Mouse (Mus musculus) liver, embryonic 12.5 days (tissue): ENCODE results near the gene Hoxa3. TPM values are rescaled to one million over a fixed set of nuclear protein-coding genes. Genes with fewer than 3 reads are reported as not detected.

Source experiments
- ATAC-seq: fragments of 200-750 bp; cut with Nextera tagmentation; 2 replicates; pipeline ENCODE4 v1.8.0; 2017; ENCODE audit warnings: moderate number of reproducible peaks, mild to moderate bottlenecking, moderate library complexity
- H3K27ac ChIP-seq: fragments of 300-500 bp; sonication (generic); 2 replicates; pipeline ENCODE4 v1.5.1; 2016; ENCODE audit warnings: mild to moderate bottlenecking
- H3K27me3 ChIP-seq: fragments of 300-500 bp; sonication (generic); replicated peaks from 2 replicates; pipeline ENCODE4 v1.6.1; 2016; ENCODE audit warnings: mild to moderate bottlenecking, moderate library complexity
- H3K36me3 ChIP-seq: fragments of 300-500 bp; sonication (generic); 2 replicates; pipeline ENCODE4 v1.6.1; 2016; ENCODE audit warnings: mild to moderate bottlenecking, moderate library complexity
- H3K4me1 ChIP-seq: fragments of 300-500 bp; sonication (generic); 2 replicates; pipeline ENCODE4 v1.6.1; 2016
- H3K4me2 ChIP-seq: fragments of 300-500 bp; sonication (generic); 2 replicates; pipeline ENCODE4 v1.6.1; 2016; ENCODE audit warnings: mild to moderate bottlenecking, moderate library complexity
- H3K4me3 ChIP-seq: fragments of 300-500 bp; sonication (generic); 2 replicates; pipeline ENCODE4 v1.5.1; 2016; ENCODE audit warnings: mild to moderate bottlenecking, moderate library complexity
- H3K9ac ChIP-seq: fragments of 300-500 bp; sonication (generic); 2 replicates; pipeline ENCODE4 v1.6.1; 2016; ENCODE audit warnings: mild to moderate bottlenecking, moderate library complexity
- H3K9me3 ChIP-seq: fragments of 300-500 bp; sonication (generic); replicated peaks from 2 replicates; pipeline ENCODE4 v1.6.1; 2016; ENCODE audit warnings: mild to moderate bottlenecking, moderate library complexity
- WGBS: fragments of 180-500 bp; shearing (Covaris S2); methylation state at CpG from one replicate; pipeline ENCODE4 v1.1.7; 2016; ENCODE audit not compliant: insufficient replicate concordance; 5-methylcytosine and 5-hydroxymethylcytosine counted together
- polyA plus RNA-seq: library from polyadenylated mRNA; unstranded; fragments of >200 nt; fragmentation: Nextera tagmentation; extraction: Ambion mirVana; gene quantifications from 2 replicates; pipeline ENCODE4 v1.2.1, GENCODE M21; 2016

The Hoxa3 gene
- polyA plus RNA-seq, 1 experiment from 2014 or later, result 0.97 TPM

DNA sequence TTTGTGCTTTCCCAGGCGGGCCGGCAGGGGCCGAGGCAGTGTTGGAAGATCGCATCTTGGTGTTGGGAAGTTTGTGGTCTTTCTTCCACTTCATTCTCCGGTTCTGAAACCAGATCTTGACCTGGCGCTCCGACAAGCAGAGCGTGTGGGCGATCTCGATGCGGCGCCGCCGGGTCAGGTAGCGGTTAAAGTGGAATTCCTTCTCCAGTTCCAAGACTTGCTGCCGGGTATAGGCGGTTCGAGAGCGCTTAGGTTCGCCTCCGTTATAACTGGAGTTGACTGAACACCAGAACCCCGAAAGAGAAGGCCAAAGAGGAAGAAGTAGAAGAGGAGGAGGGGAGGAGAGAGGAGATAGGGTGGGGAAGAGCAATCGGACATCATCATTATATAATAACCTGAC, 22.7 kb downstream of the Hoxa3 start:
- peak overlapping the region; percentile 54 for H3K4me3 ChIP-seq
- no peak overlapping the region; the same call in 1 of the 2 replicates for H3K9ac ChIP-seq
- H3K36me3 ChIP-seq, result no peaks in the 10 kb centered on the region
- peaks cover 99% of the 10 kb centered on the region for H3K27me3 ChIP-seq
- peak overlapping the region; percentile 63 for H3K4me2 ChIP-seq
- peaks cover 13% of the 10 kb centered on the region for H3K4me1 ChIP-seq
- no peak for ATAC-seq
- no peaks in the 10 kb centered on the region for H3K9me3 ChIP-seq
- 0 out of 2 replicates have a peak overlapping the region, but pooled peaks have one; percentile 6 for H3K27ac ChIP-seq
- WGBS, result 2% methylated on average over 23 of the region's 23 CpGs

DNA sequence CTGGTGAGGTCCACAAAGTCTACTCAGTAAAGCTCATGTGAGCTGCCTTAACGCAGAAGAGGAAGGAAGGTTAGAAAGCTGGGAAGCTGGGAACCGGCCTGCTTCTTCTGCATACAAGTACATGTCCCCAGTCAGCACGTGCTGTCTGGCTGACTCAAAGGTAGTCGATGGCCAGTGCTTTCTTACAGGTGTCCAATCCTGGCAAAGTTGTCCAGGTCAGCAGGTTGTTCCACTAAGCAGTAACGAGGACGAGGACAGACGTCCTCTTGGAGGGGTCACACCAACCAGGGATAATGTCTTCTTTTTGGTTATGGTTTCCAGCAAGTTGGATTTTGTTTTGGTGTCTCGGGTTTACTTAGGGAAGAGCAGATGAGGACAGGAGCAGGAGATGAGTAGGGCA, 23.2 kb downstream of the Hoxa3 start:
- Histone ChIP-seq H3K4me1 (peaks cover 13% of the 10 kb centered on the region), H3K9me3 (no peaks in the 10 kb centered on the region), H3K9ac (no peak overlapping the region), H3K4me3 (0 out of 2 replicates have a peak overlapping the region, but pooled peaks have one; percentile 54), H3K36me3 (no peaks in the 10 kb centered on the region), H3K27ac (no peak overlapping the region), H3K4me2 (peak overlapping the region; percentile 63; the same call in 1 of the 2 replicates), H3K27me3 (peaks cover 99% of the 10 kb centered on the region)
- 11% methylated on average over 8 of the region's 8 CpGs for WGBS
- no peak for ATAC-seq

DNA sequence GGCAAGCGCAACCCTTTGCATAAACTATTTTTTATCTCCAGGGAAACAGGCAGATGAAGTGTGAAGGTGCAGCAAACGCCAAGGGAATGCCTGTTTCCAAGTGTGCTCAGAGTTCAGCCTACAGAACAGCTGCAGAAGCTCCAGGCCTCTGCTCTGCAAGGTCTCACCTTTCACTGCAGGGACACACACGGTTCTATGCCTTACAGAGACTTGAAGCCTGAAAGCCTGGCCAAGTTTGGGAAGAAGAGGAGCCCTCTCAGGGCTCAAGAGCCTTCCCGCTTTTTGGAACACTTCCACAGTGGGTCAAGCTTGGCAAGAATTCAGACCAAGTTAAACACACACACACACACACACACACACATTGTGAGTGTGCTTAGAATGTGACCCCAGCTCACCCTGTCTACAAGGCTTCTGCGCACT, 24.0 kb downstream of the Hoxa3 start:
- H3K4me3 ChIP-seq, result no peak overlapping the region
- no peak overlapping the region for H3K9ac ChIP-seq
- ATAC-seq, result no peak
- no peaks in the 10 kb centered on the region for H3K9me3 ChIP-seq
- peaks cover 16% of the 10 kb centered on the region for H3K4me1 ChIP-seq
- H3K27me3 ChIP-seq, result peaks cover 99% of the 10 kb centered on the region
- 17% methylated on average over 5 of the region's 5 CpGs for WGBS
- no peak overlapping the region for H3K27ac ChIP-seq
- no peak overlapping the region for H3K4me2 ChIP-seq
- H3K36me3 ChIP-seq, result no peaks in the 10 kb centered on the region

DNA sequence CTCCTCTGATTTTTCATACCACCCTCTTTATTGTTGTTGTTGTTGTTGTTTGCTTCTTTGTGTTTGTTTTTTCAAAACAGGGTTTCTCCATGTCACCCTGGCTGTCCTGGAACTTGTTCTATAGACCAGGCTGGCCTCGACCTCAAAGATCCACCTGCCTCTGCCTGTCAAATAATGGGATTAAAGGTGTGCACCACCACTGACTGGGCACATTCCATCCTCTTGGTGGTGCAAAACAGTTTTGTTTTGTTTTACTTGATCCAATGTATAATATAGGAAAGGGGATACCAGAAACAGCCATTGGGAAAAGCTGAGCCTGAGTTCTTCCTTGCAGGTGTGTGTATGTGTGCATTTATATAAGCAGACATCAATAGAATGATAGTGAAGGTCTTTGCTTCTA, 26.6 kb downstream of the Hoxa3 start:
- Histone ChIP-seq H3K4me3 (no peak overlapping the region), H3K4me1 (peaks cover 15% of the 10 kb centered on the region; the same call in 1 of the 2 replicates), H3K27ac (no peak overlapping the region), H3K36me3 (no peaks in the 10 kb centered on the region), H3K9ac (no peak overlapping the region), H3K27me3 (peaks cover 100% of the 10 kb centered on the region), H3K9me3 (no peaks in the 10 kb centered on the region), H3K4me2 (no peak overlapping the region)
- ATAC-seq, result no peak
- 27% methylated on average over 1 of the region's 1 CpGs for WGBS

DNA sequence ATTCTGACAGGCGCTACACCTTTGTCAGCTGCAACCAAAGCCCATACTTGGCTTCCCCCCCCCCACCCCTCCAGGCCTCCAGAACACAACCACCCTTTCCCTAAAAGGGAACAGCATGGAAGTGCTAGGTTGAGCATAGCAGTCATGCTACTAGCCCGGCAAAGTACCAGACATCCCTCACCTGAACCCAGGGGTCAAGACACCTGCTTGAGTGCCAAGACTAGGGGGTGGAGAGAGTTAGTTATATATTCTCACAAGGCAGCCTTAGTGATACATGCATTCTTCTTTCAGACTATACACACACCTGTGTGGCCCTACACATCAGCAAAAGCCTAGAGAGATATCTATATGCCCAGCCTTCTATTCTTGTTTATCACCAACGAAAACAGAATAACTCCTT, 27.3 kb downstream of the Hoxa3 start:
- Histone ChIP-seq H3K4me1 (peaks cover 13% of the 10 kb centered on the region; the same call in 1 of the 2 replicates), H3K9ac (no peak overlapping the region), H3K4me3 (no peak overlapping the region), H3K36me3 (no peaks in the 10 kb centered on the region), H3K27ac (no peak overlapping the region), H3K9me3 (no peaks in the 10 kb centered on the region), H3K4me2 (no peak overlapping the region), H3K27me3 (peaks cover 100% of the 10 kb centered on the region)
- 15% methylated on average over 3 of the region's 3 CpGs for WGBS
- ATAC-seq, result no peak

DNA sequence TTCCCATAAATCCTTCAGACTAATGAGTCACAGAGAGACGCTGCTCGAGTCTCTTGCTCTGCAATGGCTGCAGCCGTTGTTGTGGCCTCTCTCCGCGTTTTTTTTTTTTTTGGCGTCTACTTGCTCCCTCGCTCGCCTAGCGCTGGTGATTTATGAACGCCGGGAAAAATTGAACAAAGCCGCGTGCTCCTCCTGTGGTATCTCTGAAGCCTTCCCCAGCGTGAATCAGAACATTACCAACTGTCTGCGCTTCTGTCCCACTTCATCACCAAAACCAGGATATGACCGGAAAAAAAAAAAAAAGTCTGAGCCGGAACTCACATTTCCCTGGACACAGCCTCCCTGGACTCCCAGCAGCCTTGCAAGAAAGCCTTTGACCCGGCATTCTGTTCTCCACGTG, 27.9 kb downstream of the Hoxa3 start:
- H3K4me1 ChIP-seq, result peaks cover 13% of the 10 kb centered on the region; the same call in 1 of the 2 replicates
- H3K9me3 ChIP-seq, result no peaks in the 10 kb centered on the region
- no peak overlapping the region for H3K4me2 ChIP-seq
- no peak overlapping the region for H3K4me3 ChIP-seq
- no peak overlapping the region for H3K27ac ChIP-seq
- ATAC-seq, result no peak
- 3% methylated on average over 19 of the region's 19 CpGs for WGBS
- peaks cover 100% of the 10 kb centered on the region for H3K27me3 ChIP-seq
- H3K9ac ChIP-seq, result no peak overlapping the region
- H3K36me3 ChIP-seq, result no peaks in the 10 kb centered on the region

DNA sequence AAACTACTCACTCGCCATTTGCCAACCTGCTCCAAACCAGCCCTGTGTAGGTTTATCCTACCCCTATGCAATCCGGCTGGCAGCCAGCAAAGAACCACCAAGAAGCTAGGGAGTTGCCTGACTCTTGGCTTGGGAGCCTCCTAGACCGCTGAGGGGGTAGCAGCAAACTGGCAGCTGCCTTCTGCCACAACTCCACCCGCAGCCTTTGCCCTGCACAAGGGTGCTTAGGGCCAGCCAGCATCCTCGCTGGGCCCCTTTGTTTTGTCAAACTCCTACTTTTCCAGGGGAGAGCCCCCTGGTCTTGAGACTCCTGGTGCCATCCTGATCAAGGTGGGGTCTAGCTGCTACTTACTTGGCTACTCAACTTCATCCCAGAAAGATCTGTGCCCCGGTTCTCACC, 28.5 kb downstream of the Hoxa3 start:
- H3K4me2 ChIP-seq, result no peak overlapping the region

DNA sequence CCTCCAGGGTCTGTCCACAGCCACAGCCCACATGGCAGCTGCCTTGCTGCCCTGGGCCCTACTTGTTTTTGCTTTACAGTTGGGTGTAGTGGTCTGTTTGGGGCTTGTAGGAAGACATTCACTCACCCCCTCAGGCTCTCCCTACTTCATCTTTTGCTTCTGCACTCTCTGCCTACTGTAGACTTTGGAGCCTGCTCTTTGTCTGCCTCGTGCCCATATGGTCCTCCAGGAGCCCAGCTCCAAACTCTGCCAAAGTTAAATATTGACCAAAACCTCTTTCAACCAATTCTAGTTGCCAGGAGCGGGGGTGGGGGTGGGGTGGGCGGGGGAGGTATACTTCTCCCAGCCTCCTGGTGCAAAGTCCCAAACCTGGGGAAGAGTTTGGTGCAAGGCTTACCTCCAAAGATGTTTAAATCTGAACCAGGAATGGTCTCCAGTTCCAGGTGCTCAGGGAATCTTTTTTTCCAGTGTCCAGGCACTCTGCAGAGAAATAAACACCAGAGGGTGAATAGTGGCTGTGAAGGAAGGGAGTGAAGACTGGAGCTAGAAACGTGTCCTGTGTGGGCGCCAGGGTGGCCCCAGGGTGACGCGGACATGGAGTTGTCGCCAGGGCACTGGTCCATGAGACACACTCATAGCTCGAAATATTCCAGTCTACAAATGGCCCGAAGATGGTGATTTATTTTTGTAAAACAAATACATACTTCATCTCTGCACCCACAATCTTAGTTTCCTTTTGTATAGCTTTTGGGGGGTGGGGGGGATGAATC, 29.6 kb downstream of the Hoxa3 start:
- 23% methylated on average over 10 of the region's 10 CpGs for WGBS
- H3K4me2 ChIP-seq, result peak overlapping the region; percentile 29; the same call in 1 of the 2 replicates
- ATAC-seq, result no peak

More for the DNA sequence above, 28.5 kb downstream of the Hoxa3 start:
- Histone ChIP-seq H3K36me3 (no peaks in the 10 kb centered on the region), H3K9ac (no peak overlapping the region), H3K9me3 (no peaks in the 10 kb centered on the region), H3K27me3 (peaks cover 100% of the 10 kb centered on the region), H3K4me1 (peaks cover 13% of the 10 kb centered on the region; the same call in 1 of the 2 replicates), H3K27ac (no peak overlapping the region), H3K4me3 (no peak overlapping the region)
- 6% methylated on average over 6 of the region's 6 CpGs for WGBS
- ATAC-seq, result no peak

DNA sequence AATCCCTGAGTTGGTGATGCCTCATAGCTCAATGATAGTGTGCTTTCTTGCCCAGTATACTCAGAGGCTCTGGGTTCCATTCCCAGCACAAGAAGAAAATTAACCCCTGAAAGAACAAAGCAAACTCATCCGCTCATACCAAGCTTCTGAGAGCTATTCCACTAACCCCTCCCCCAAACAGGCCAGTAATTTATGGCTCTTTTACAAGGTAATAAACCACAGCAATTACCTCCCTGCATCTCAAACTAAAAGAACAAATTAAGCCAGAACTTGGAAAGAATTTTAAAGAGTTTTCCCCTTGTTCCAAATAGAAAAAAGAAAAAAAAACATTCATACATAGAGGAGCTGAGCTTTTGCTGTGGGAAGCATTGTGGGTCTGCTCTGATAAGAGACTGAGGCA, 30.3 kb downstream of the Hoxa3 start:
- Histone ChIP-seq H3K4me1 (peaks cover 13% of the 10 kb centered on the region; the same call in 1 of the 2 replicates), H3K9ac (no peak overlapping the region), H3K4me2 (peak overlapping the region; percentile 29; the same call in 1 of the 2 replicates), H3K27ac (peak overlapping the region; percentile 49; the same call in 1 of the 2 replicates), H3K27me3 (peaks cover 100% of the 10 kb centered on the region), H3K36me3 (no peaks in the 10 kb centered on the region), H3K4me3 (no peak overlapping the region), H3K9me3 (no peaks in the 10 kb centered on the region)
- no peak for ATAC-seq
- WGBS, result 32% methylated on average over 1 of the region's 1 CpGs

More for the DNA sequence above, 29.6 kb downstream of the Hoxa3 start:
- no peaks in the 10 kb centered on the region for H3K9me3 ChIP-seq
- peak overlapping the region; percentile 49; the same call in 1 of the 2 replicates for H3K27ac ChIP-seq
- peaks cover 100% of the 10 kb centered on the region for H3K27me3 ChIP-seq
- H3K4me1 ChIP-seq, result peaks cover 13% of the 10 kb centered on the region; the same call in 1 of the 2 replicates
- H3K9ac ChIP-seq, result no peak overlapping the region
- H3K36me3 ChIP-seq, result no peaks in the 10 kb centered on the region
- H3K4me3 ChIP-seq, result no peak overlapping the region

DNA sequence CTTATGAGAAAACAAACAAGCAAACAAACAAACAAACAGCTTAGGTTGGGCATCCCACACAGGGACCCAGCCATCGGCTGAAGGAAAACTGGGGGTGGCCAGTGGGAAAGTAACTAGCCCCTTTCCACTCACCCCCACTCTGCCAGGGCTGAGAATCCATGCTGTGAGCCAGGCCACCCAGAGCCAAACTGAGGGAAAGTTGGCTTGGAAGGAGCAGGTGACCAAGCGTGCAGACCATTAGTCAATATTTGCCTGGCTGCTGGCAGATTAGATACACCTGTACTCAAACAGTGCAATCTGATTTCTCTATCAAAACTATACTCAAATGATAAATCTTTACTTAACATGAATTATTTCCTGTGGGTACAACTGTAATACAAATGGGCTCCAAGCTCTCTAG, 31.1 kb downstream of the Hoxa3 start:
- Histone ChIP-seq H3K9ac (no peak overlapping the region), H3K9me3 (no peaks in the 10 kb centered on the region), H3K27ac (no peak overlapping the region), H3K4me3 (no peak overlapping the region), H3K4me2 (no peak overlapping the region), H3K4me1 (peaks cover 13% of the 10 kb centered on the region; the same call in 1 of the 2 replicates), H3K27me3 (peaks cover 100% of the 10 kb centered on the region), H3K36me3 (no peaks in the 10 kb centered on the region)
- no peak for ATAC-seq
- 27% methylated on average over 2 of the region's 2 CpGs for WGBS

DNA sequence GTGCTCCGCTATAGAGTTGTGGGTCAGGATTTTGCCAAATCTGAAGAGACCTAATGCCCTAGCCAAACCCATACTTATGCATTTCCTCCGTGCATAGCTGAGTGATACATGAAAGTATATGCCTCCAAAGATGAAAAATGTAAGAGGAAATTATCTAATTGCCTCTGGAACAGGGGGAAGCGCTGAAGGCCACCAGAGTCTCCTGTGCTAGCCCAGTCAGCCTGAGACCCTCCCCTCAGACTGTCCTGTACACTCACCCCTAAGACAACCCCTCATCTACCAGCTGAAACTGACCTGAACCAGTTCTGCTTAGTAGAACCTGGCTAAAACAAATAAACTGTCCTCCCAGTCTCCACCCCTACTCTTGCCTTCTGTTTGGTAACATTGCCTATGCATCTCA, 32.4 kb downstream of the Hoxa3 start:
- H3K4me3 ChIP-seq, result no peak overlapping the region
- H3K4me2 ChIP-seq, result no peak overlapping the region
- no peak overlapping the region for H3K9ac ChIP-seq
- peaks cover 13% of the 10 kb centered on the region; the same call in 1 of the 2 replicates for H3K4me1 ChIP-seq
- H3K27me3 ChIP-seq, result peaks cover 100% of the 10 kb centered on the region
- ATAC-seq, result no peak
- no peaks in the 10 kb centered on the region for H3K9me3 ChIP-seq
- no peaks in the 10 kb centered on the region for H3K36me3 ChIP-seq
- H3K27ac ChIP-seq, result no peak overlapping the region
- 14% methylated on average over 3 of the region's 3 CpGs for WGBS

DNA sequence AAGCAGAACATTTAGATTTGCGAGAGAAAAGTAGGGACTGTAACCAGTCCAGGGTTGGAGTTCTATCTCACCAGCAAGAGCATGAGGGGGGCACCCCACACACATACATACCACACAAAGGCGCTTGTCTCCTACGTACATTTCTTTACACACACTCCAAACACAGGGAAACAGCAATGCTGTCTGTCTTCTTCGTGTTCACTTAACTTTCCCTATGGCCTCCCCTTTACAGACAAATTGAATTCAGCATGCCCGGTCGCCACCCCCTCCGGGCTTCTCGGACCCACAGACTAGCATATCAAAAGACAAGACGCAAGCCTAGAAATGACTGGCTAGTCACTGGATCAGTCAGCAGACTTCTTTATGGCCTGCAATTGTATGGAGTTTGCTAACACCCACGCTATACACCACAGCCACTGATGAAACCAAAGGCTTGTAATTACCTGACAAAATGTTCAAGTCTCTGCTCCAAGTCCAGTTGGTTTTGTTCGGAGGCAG, 32.9 kb downstream of the Hoxa3 start:
- Histone ChIP-seq H3K27me3 (peaks cover 100% of the 10 kb centered on the region), H3K4me3 (peak overlapping the region; percentile 26; the same call in 1 of the 2 replicates), H3K9me3 (no peaks in the 10 kb centered on the region), H3K4me1 (peaks cover 13% of the 10 kb centered on the region; the same call in 1 of the 2 replicates), H3K9ac (no peak overlapping the region), H3K36me3 (no peaks in the 10 kb centered on the region), H3K27ac (no peak overlapping the region), H3K4me2 (peak overlapping the region; percentile 43)
- WGBS, result 9% methylated on average over 11 of the region's 11 CpGs
- ATAC-seq, result no peak
